Mouse (Mus musculus) neural tube, embryonic 15.5 days (tissue): Measurements from ENCODE around the gene Basp1. TPM values are rescaled to one million over a fixed set of nuclear protein-coding genes. Genes with fewer than 3 reads are reported as not detected.
"Not testable (repeated sequence)": the region's sequence is repeated elsewhere in the genome, so short reads cannot be mapped to it uniquely, and the experiment has no call there.

Source experiments
- ATAC-seq: fragments of 200-750 bp; cut with Nextera tagmentation; 2 replicates; pipeline ENCODE4 v1.8.0; 2017; ENCODE audit warnings: mild to moderate bottlenecking, moderate TSS enrichment, moderate library complexity; ENCODE audit not compliant: low FRiP score
- H3K27ac ChIP-seq: fragments of 300-500 bp; sonication (generic); replicated peaks from 2 replicates; pipeline ENCODE4 v1.5.1; 2015; ENCODE audit warnings: mild to moderate bottlenecking, inconsistent platforms
- H3K27me3 ChIP-seq: fragments of 300-500 bp; sonication (generic); replicated peaks from 2 replicates; pipeline ENCODE4 v1.6.1; 2015; ENCODE audit warnings: inconsistent platforms
- H3K36me3 ChIP-seq: fragments of 300-500 bp; sonication (generic); 2 replicates; pipeline ENCODE4 v1.6.1; 2015; ENCODE audit warnings: inconsistent platforms
- H3K4me1 ChIP-seq: fragments of 300-500 bp; sonication (generic); 2 replicates; pipeline ENCODE4 v1.6.1; 2015; ENCODE audit warnings: inconsistent platforms
- H3K4me2 ChIP-seq: fragments of 300-500 bp; sonication (generic); 2 replicates; pipeline ENCODE4 v1.6.1; 2015; ENCODE audit warnings: inconsistent platforms, mild to moderate bottlenecking, moderate library complexity
- H3K4me3 ChIP-seq: fragments of 300-500 bp; sonication (generic); replicated peaks from 2 replicates; pipeline ENCODE4 v1.5.1; 2015; ENCODE audit warnings: mild to moderate bottlenecking, inconsistent platforms
- H3K9ac ChIP-seq: fragments of 300-500 bp; sonication (generic); replicated peaks from 2 replicates; pipeline ENCODE4 v1.6.1; 2015; ENCODE audit warnings: mild to moderate bottlenecking, inconsistent platforms
- H3K9me3 ChIP-seq: fragments of 300-500 bp; sonication (generic); replicated peaks from 2 replicates; pipeline ENCODE4 v1.6.1; 2016; ENCODE audit warnings: inconsistent platforms
- WGBS: fragments of 180-500 bp; shearing (Covaris S2); methylation state at CpG from one replicate; pipeline ENCODE4 v1.1.7; 2015; ENCODE audit warnings: mixed read lengths; 5-methylcytosine and 5-hydroxymethylcytosine counted together
- polyA plus RNA-seq: library from polyadenylated mRNA; unstranded; fragments of >200 nt; fragmentation: Nextera tagmentation; extraction: Ambion mirVana; gene quantifications from 2 replicates; pipeline ENCODE4 v1.2.1, GENCODE M21; 2015

Gene Basp1
- polyA plus RNA-seq: 215 and 360 TPM in 2 replicates

- ATAC-seq: peak; percentile 68
- WGBS: 0% methylated on average over 37 of the region's 60 CpGs
- peak within 1 kb of the TSS; percentile 99 for H3K27ac ChIP-seq
Measured at GRCm38 (mm10) chr15:25413378-25413901, at the start of gene Basp1. TSS of gene Basp1 (minus strand) at chr15:25413764.

DNA sequence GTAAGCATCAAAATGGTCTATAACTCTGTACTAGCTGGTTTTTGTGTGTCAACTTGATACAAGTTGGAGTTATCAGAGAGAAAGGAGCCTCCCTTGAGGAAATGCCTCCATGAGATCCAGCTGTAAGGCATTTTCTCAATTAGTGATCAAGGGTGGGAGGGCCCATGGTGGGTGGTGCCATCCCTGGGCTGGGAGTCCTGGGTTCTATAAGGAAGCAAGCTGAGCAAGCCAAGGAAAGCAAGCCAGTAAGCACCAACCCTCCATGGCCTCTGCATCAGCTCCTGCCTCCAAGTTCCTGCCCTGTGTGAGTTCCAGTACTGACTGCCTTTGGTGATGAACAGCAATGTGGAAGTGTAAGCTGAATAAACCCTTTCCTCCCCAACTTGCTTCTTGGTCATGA lies 49.5 kb upstream of the Basp1 start:
- H3K9ac ChIP-seq, H3K36me3 ChIP-seq, H3K4me1 ChIP-seq, H3K27me3 ChIP-seq, H3K4me3 ChIP-seq, ATAC-seq, H3K4me2 ChIP-seq, H3K27ac ChIP-seq, H3K9me3 ChIP-seq: not testable (repeated sequence)

More at GRCm38 (mm10) chr15:25413378-25413901, at the start of gene Basp1:
- Histone ChIP-seq H3K4me2 (peak within 1 kb of the TSS; percentile 80), H3K36me3 (no peaks in the 10 kb centered on the region), H3K9ac (peak within 1 kb of the TSS; percentile 99), H3K4me3 (peak within 1 kb of the TSS; percentile 86), H3K9me3 (no peaks in the 10 kb centered on the region), H3K4me1 (peaks cover 33% of the 10 kb centered on the region), H3K27me3 (no peaks in the 10 kb centered on the region)

- Histone ChIP-seq H3K36me3 (no peaks in the 10 kb centered on the region), H3K4me3 (no peak overlapping the region), H3K27ac (no peak overlapping the region), H3K4me2 (no peak overlapping the region), H3K4me1 (no peaks in the 10 kb centered on the region), H3K9ac (no peak overlapping the region), H3K9me3 (no peaks in the 10 kb centered on the region), H3K27me3 (no peaks in the 10 kb centered on the region)
- WGBS: 74% methylated on average over 6 of the region's 6 CpGs
- no peak for ATAC-seq
Measured at GRCm38 (mm10) chr15:25462056-25462762, 48.6 kb upstream of the Basp1 start.

DNA sequence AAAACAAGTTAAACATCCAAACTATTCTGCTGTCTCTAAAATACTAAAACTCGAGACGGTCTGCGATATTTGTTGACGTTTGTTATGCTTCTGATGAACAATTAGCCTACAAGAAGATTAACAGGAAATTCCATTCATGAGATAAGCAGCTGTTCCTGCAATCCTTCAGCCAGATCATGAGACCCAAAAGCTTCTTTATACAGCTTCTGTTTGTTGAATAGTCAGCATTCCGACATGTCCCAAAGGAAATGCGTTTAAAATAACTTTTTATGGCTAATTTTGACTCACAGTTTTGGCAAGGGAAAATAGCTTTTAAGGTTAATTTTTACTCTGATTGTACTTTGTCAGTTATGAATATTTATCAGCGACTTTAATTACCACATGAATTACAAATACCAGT lies 46.3 kb upstream of the Basp1 start:
- H3K27ac ChIP-seq: no peak overlapping the region
- 66% methylated on average over 7 of the region's 7 CpGs for WGBS
- no peak overlapping the region for H3K4me3 ChIP-seq
- no peaks in the 10 kb centered on the region for H3K36me3 ChIP-seq
- H3K4me1 ChIP-seq: no peaks in the 10 kb centered on the region
- no peak overlapping the region for H3K4me2 ChIP-seq
- no peaks in the 10 kb centered on the region for H3K9me3 ChIP-seq
- H3K27me3 ChIP-seq: no peaks in the 10 kb centered on the region
- no peak for ATAC-seq
- no peak overlapping the region for H3K9ac ChIP-seq

GRCm38 (mm10) chr15:25457421-25457820 lies 43.9 kb upstream of the Basp1 start:
- H3K4me2 ChIP-seq: no peak overlapping the region
- WGBS: 83% methylated on average over 2 of the region's 2 CpGs
- no peak overlapping the region for H3K27ac ChIP-seq
- no peak for ATAC-seq
- H3K9me3 ChIP-seq: no peaks in the 10 kb centered on the region
- H3K9ac ChIP-seq: no peak overlapping the region
- no peaks in the 10 kb centered on the region for H3K36me3 ChIP-seq
- H3K27me3 ChIP-seq: no peaks in the 10 kb centered on the region
- no peaks in the 10 kb centered on the region for H3K4me1 ChIP-seq
- no peak overlapping the region for H3K4me3 ChIP-seq

GRCm38 (mm10) chr15:25453538-25453937 lies 40.0 kb upstream of the Basp1 start:
- Histone ChIP-seq H3K36me3 (no peaks in the 10 kb centered on the region), H3K9me3 (no peaks in the 10 kb centered on the region), H3K4me1 (no peaks in the 10 kb centered on the region), H3K4me2 (no peak overlapping the region), H3K27ac (no peak overlapping the region), H3K27me3 (no peaks in the 10 kb centered on the region), H3K9ac (no peak overlapping the region), H3K4me3 (no peak overlapping the region)
- WGBS: 75% methylated on average over 3 of the region's 3 CpGs
- ATAC-seq: no peak

- Histone ChIP-seq H3K36me3 (no peaks in the 10 kb centered on the region), H3K4me1 (peaks cover 14% of the 10 kb centered on the region), H3K9ac (no peak overlapping the region), H3K27me3 (peaks cover 2% of the 10 kb centered on the region; the same call in 1 of the 2 replicates), H3K9me3 (no peaks in the 10 kb centered on the region), H3K4me3 (no peak overlapping the region), H3K27ac (no peak overlapping the region), H3K4me2 (no peak overlapping the region)
- no peak for ATAC-seq
- WGBS: 54% methylated on average over 1 of the region's 1 CpGs
Measured at GRCm38 (mm10) chr15:25449348-25449747, 35.8 kb upstream of the Basp1 start.

DNA sequence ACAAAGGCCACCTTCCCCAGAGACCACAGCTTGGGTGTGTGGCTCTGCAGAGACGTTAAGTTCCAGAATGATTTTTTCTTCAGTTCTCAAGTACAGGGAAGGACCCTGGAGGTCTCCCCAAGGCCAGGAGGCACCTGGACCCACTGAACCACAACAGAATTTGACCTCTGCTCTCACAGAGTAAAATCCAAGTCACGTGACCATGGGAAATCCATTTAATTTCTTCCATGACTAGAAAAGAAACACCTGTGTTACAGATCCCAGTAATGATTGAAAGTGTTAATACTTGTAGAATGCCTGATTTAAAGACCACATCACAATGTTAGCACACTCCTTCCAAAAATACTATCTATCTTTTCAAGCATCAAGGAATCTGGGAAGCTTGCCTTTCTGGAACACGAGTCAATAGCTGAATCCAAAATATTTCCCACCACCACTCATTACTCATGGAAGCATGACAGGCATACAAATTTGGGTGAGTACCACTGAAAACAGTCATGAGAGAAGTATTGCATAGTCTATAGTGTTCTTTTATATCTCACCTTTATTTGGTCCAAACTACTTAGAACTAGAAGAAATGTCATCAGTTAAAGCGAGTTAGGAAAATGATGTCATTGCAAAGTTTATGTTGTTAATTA lies 35.3 kb upstream of the Basp1 start:
- Histone ChIP-seq H3K9me3 (no peaks in the 10 kb centered on the region), H3K27me3 (peaks cover 3% of the 10 kb centered on the region; the same call in 1 of the 2 replicates), H3K36me3 (no peaks in the 10 kb centered on the region), H3K9ac (no peak overlapping the region), H3K27ac (no peak overlapping the region), H3K4me3 (no peak overlapping the region), H3K4me1 (peaks cover 14% of the 10 kb centered on the region), H3K4me2 (no peak overlapping the region)
- ATAC-seq: no peak
- WGBS: 86% methylated on average over 4 of the region's 4 CpGs

DNA sequence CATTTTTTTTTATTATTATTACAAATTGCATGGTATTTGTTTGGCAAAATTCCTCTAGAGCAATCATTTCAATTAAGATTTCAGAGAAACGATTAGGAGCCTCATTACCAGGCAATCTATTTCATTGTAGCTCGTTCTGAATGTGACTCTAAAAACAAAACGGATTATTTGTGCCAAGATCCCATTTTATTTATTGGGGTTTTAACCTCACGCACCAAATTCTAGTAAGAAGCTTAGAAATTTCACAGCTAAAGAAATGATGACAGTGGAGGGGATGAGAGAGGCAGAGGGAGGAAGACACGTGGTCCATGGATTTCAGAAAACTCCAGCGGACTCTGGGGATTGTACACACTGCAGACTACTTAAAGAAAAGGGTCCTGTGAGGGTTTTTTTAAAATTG lies 33.6 kb upstream of the Basp1 start:
- no peak for ATAC-seq
- Histone ChIP-seq H3K4me1 (peaks cover 14% of the 10 kb centered on the region), H3K9me3 (no peaks in the 10 kb centered on the region), H3K9ac (no peak overlapping the region), H3K4me3 (no peak overlapping the region), H3K36me3 (no peaks in the 10 kb centered on the region), H3K27me3 (peaks cover 3% of the 10 kb centered on the region; the same call in 1 of the 2 replicates), H3K27ac (no peak overlapping the region), H3K4me2 (no peak overlapping the region)
- 45% methylated on average over 6 of the region's 6 CpGs for WGBS

- no peak overlapping the region for H3K27ac ChIP-seq
- peak overlapping the region; percentile 45 for H3K4me2 ChIP-seq
- peaks cover 3% of the 10 kb centered on the region; the same call in 1 of the 2 replicates for H3K27me3 ChIP-seq
- no peak for ATAC-seq
- 0 out of 2 replicates have a peak overlapping the region, but pooled peaks have one; percentile 10 for H3K9ac ChIP-seq
- peak overlapping the region; percentile 8; the same call in 1 of the 2 replicates for H3K4me3 ChIP-seq
- H3K36me3 ChIP-seq: no peaks in the 10 kb centered on the region
- no peaks in the 10 kb centered on the region for H3K9me3 ChIP-seq
- H3K4me1 ChIP-seq: peaks cover 18% of the 10 kb centered on the region
- WGBS: 27% methylated on average over 8 of the region's 8 CpGs
Measured at GRCm38 (mm10) chr15:25446155-25446487, 32.6 kb upstream of the Basp1 start.

DNA sequence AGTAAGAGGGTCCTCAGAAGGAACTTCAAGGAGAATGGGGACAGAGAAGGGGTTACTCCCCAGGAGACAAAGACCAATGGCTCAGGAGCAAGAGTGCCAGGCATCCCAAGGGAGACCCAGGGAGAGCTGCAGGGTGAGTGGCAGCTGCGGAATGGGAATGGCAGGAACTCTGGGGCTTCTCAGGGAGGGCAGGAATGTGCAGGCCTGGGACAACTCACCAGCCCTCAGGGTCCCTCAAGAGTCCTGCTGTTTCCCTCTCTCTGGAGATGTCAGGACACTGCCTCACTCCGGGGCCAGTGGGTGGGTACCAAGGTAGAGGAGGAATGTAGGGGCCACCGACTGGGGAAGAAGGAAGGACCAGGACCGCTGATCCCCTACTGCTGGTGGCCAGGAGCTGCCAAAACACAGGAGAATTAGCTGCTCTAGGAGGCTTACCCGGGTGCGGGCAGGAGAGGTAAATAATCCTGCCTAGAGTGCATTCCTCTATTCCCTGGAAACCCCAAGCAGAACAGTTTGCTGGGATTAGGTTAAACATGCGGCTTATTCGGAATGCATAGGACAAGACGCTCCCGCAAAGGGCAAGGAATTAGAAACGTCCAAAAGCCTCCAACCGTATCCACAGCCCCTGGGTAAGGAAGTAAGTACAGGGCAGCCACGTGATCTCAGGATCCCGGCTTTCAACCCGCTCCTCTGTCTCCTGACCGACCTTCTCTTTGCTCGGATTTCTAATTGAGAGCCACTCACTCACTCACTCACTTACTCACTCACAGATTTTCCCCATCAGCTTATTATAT lies 32.0 kb upstream of the Basp1 start:
- Histone ChIP-seq H3K4me1 (peaks cover 20% of the 10 kb centered on the region), H3K4me3 (peak overlapping the region; percentile 8; the same call in 1 of the 2 replicates), H3K9ac (0 out of 2 replicates have a peak overlapping the region, but pooled peaks have one; percentile 10), H3K9me3 (no peaks in the 10 kb centered on the region), H3K36me3 (no peaks in the 10 kb centered on the region), H3K27me3 (peaks cover 3% of the 10 kb centered on the region; the same call in 1 of the 2 replicates), H3K4me2 (peak overlapping the region; percentile 45), H3K27ac (no peak overlapping the region)
- ATAC-seq: 0 out of 2 replicates have a peak, but pooled peaks have one; percentile 20
- WGBS: 18% methylated on average over 17 of the region's 17 CpGs
